8 mouse cellular contexts compared by ENCODE assay signal in the genomic region with DNA sequence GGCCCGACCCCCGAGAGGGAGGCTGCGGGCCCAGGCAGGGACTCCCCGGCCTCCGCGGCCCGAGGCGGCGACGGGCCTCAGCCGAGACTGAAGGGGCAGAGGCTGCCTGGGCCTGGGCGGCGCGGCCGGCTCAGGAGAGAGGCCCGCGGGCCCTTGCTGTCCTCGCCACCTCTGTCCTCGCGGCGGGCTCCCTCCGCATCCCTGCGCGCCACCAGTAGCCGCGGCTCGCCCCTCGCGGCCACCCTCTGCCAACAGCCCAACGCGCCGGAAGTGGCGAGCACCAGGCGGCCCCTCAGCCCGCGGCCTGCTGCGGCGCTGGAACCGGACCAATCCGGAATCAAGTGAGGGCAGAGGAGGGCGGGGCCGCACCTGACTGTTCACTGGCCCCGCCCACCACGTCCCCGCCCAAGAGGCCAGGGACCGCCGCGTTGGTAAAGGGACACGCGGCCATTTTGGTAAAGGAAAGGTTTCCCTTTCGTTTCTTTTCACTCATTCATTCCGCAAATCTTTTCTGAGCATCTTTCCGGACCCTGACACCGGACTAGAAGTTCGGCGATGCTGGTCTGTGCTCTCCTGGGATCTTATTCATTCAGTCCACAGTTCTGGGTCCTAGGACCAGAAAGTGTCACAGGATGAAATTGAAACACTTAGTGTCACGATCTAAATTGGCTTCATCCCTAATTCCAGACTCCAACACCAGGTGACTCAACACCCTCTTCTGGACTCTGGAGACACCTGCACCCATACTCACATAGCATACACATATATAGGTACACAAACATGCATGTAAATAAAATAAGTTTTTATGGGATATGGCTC. TPM values are rescaled to one million over a fixed set of nuclear protein-coding genes. Genes with fewer than 3 reads are reported as not detected.
DNase-seq lines count a peak whose midpoint lies in the region; ATAC-seq and TF ChIP-seq lines count a peak whose summit lies in the region.

A gene (minus strand): TSS at position 324 of the 819 bp plus-strand sequence.

- peaks cover 11% of the 10 kb centered on the region for H3K4me1 ChIP-seq in bone marrow macrophage, adult 2 months (ENCODE audit: control insufficient read depth, insufficient read depth, low read length)
- H3K4me1 ChIP-seq in embryonic fibroblast, embryonic 13.5 days (ENCODE audit: control insufficient read depth, insufficient read depth, low read length), result peaks cover 2% of the 10 kb centered on the region
- peaks cover 20% of the 10 kb centered on the region for H3K4me1 ChIP-seq in heart, embryonic 10.5 days
- H3K4me1 ChIP-seq in kidney, embryonic 15.5 days, result peaks cover 20% of the 10 kb centered on the region

- H3K4me2 ChIP-seq in kidney, embryonic 15.5 days, result peak within 1 kb of the TSS; percentile 87

- H3K9me3 ChIP-seq in heart, embryonic 10.5 days, result no peaks in the 10 kb centered on the region
- H3K9me3 ChIP-seq in kidney, embryonic 15.5 days (replicated peaks), result no peaks in the 10 kb centered on the region

- peak within 1 kb of the TSS; percentile 99 for H3K4me3 ChIP-seq in bone marrow macrophage, adult 2 months (ENCODE audit: insufficient read depth, low read length)
- H3K4me3 ChIP-seq in embryonic fibroblast, embryonic 13.5 days (ENCODE audit: insufficient read depth, low read length), result peak within 1 kb of the TSS; percentile 82
- H3K4me3 ChIP-seq in heart, embryonic 10.5 days, result peak within 1 kb of the TSS; percentile 93
- peak within 1 kb of the TSS; percentile 92 for H3K4me3 ChIP-seq in kidney, embryonic 15.5 days (replicated peaks)

- no peak for TF ChIP-seq CTCF in bone marrow macrophage, adult 2 months (IDR thresholded peaks at IDR 0.05; ENCODE audit: low read depth, low read length)
- TF ChIP-seq CTCF in embryonic fibroblast, embryonic 13.5 days (IDR thresholded peaks at IDR 0.05; ENCODE audit: borderline replicate concordance, insufficient read depth, low read length), result no peak

- peak within 1 kb of the TSS; percentile 41 for H3K27ac ChIP-seq in bone marrow macrophage, adult 2 months (ENCODE audit: insufficient read depth, low read depth, low read length)
- H3K27ac ChIP-seq in embryonic fibroblast, embryonic 13.5 days (ENCODE audit: insufficient read depth, low read length), result peak within 1 kb of the TSS; percentile 22
- peak within 1 kb of the TSS; percentile 97 for H3K27ac ChIP-seq in heart, embryonic 10.5 days
- H3K27ac ChIP-seq in kidney, embryonic 15.5 days, result peak within 1 kb of the TSS; percentile 87

- H3K9ac ChIP-seq in kidney, embryonic 15.5 days, result peak within 1 kb of the TSS; percentile 94

- under 1% methylated on average over 57 of the region's 57 CpGs for WGBS in heart, embryonic 10.5 days
- under 1% methylated on average over 48 of the region's 57 CpGs for WGBS in kidney, embryonic 15.5 days

- no peak for TF ChIP-seq POLR2A in bone marrow macrophage, adult 2 months (IDR thresholded peaks at IDR 0.05; ENCODE audit: borderline replicate concordance, low read depth, low read length)
- TF ChIP-seq POLR2A in embryonic fibroblast, embryonic 13.5 days (IDR thresholded peaks at IDR 0.05; ENCODE audit: low read depth, low read length), result peak; percentile 77

- peak; percentile 98 for DNase-seq in A20 (ENCODE audit: low read depth, low spot score)
- peak; percentile 98 for DNase-seq in heart, embryonic 10.5 days (ENCODE audit: low spot score)
- peak; percentile 98 for DNase-seq in liver
- peak; percentile 97 to 99 for DNase-seq in spleen, postnatal 4 days (ENCODE audit: low spot score in 2 of 2)

- no peaks in the 10 kb centered on the region for H3K36me3 ChIP-seq in heart, embryonic 10.5 days
- H3K36me3 ChIP-seq in kidney, embryonic 15.5 days, result no peaks in the 10 kb centered on the region

- ATAC-seq in kidney, embryonic 15.5 days (replicated peaks; ENCODE audit: low FRiP score), result peak; percentile 97
- ATAC-seq in monocyte, adult 5-6 weeks (replicated peaks; ENCODE audit: insufficient number of reproducible peaks, low FRiP score, low TSS enrichment, poor library complexity, severe bottlenecking), result peak; percentile 96

- H3K27me3 ChIP-seq in heart, embryonic 10.5 days (ENCODE audit: insufficient read depth, poor library complexity, severe bottlenecking), result no peaks in the 10 kb centered on the region
- H3K27me3 ChIP-seq in kidney, embryonic 15.5 days, result no peaks in the 10 kb centered on the region

RNA-seq across cellular contexts. Expression of the gene that starts here (rescaled TPM):
- polyA plus RNA-seq in bone marrow macrophage, adult 2 months (2012; ENCODE audit: insufficient read depth, insufficient read length, missing spikeins), result 64.2 and 86.2 TPM in 2 replicates
- 108 and 115 TPM in 2 replicates for polyA plus RNA-seq in embryonic fibroblast, embryonic 13.5 days (2011; ENCODE audit: insufficient read length, low read depth, missing spikeins)
- 42.9 and 57.5 TPM in 2 replicates for polyA plus RNA-seq in heart, embryonic 10.5 days (2016; fragmentation: Nextera tagmentation; extraction: Ambion mirVana)
- 48.5 and 54.7 TPM in 2 replicates for polyA plus RNA-seq in kidney, embryonic 15.5 days (2015; fragmentation: Nextera tagmentation; extraction: Ambion mirVana)
- total RNA-seq in monocyte, adult 5-6 weeks (2017), result 62.9 to 79.9 TPM (median 73.8 TPM) in 3 replicates

Comparison
In these comparisons a context has a peak if more than half of its experiments do, and no peak if none do; other contexts are left out.
1. Peak in every context shown above with its lines: DNase-seq, ATAC-seq, H3K4me3 ChIP-seq and H3K27ac ChIP-seq.
2. H3K27ac ChIP-seq: peak in every context shown above with its lines; median percentile 97 in heart, embryonic 10.5 days; 87 in kidney, embryonic 15.5 days; 41 in bone marrow macrophage, adult 2 months; 22 in embryonic fibroblast, embryonic 13.5 days.